Mouse (Mus musculus): ENCODE measurements at regions not wholly inside any gene's neighbourhood (a gene's known extent, or its start where the extent isn't known, plus 50 kb on each side); places are given as distances from the start of the nearest gene placed in this dataset.
"Not testable (repeated sequence)": the region's sequence is repeated elsewhere in the genome, so short reads cannot be mapped to it uniquely, and the experiment has no call there.

GRCm38 (mm10) chr13:102025547-102025946, 257.5 kb upstream of the Pik3r1 start:
- not testable (repeated sequence) for DNase-seq

- no peak for DNase-seq
These were observed 263.4 kb upstream of the Pik3r1 start for GRCm38 (mm10) chr13:102031416-102031815.

GRCm38 (mm10) chr13:102034484-102034883, 266.5 kb upstream of the Pik3r1 start:
- no peak for DNase-seq

- no peak for DNase-seq
These were observed 268.0 kb upstream of the Pik3r1 start for GRCm38 (mm10) chr13:102036001-102036400.

- no peak for DNase-seq
These were observed 269.0 kb upstream of the Pik3r1 start for GRCm38 (mm10) chr13:102036819-102037624.

- DNase-seq = no peak
These were observed 292.2 kb upstream of the Pik3r1 start for GRCm38 (mm10) chr13:102060213-102060612.

GRCm38 (mm10) chr13:102064590-102065273, 296.7 kb upstream of the Pik3r1 start:
- no peak for DNase-seq

- no peak for DNase-seq
These were observed 297.2 kb upstream of the Pik3r1 start for GRCm38 (mm10) chr13:102065274-102065640.

GRCm38 (mm10) chr13:102065796-102066195, 297.8 kb upstream of the Pik3r1 start:
- no peak for DNase-seq

- no peak for DNase-seq
These were observed 302.7 kb upstream of the Pik3r1 start for GRCm38 (mm10) chr13:102070740-102071139.

- no peak for DNase-seq
These were observed 304.3 kb upstream of the Pik3r1 start for GRCm38 (mm10) chr13:102072366-102072765.

- DNase-seq = no peak
These were observed 319.7 kb upstream of the Pik3r1 start for GRCm38 (mm10) chr13:102087766-102088165.

GRCm38 (mm10) chr13:102089551-102089950, 321.5 kb upstream of the Pik3r1 start:
- DNase-seq = no peak

- DNase-seq = no peak
These were observed 326.2 kb upstream of the Pik3r1 start for GRCm38 (mm10) chr13:102094193-102094592.

- DNase-seq = no peak
These were observed 335.1 kb upstream of the Pik3r1 start for GRCm38 (mm10) chr13:102103161-102103560.

- no peak for DNase-seq
These were observed 338.2 kb upstream of the Pik3r1 start for GRCm38 (mm10) chr13:102106188-102106587.

GRCm38 (mm10) chr13:102108204-102108603, 340.2 kb upstream of the Pik3r1 start:
- DNase-seq = no peak

- DNase-seq = no peak
These were observed 340.9 kb upstream of the Pik3r1 start for GRCm38 (mm10) chr13:102108916-102109315.

- DNase-seq = no peak
These were observed 345.9 kb upstream of the Pik3r1 start for GRCm38 (mm10) chr13:102113941-102114340.

GRCm38 (mm10) chr13:102122341-102122740, 354.3 kb upstream of the Pik3r1 start:
- DNase-seq = no peak

GRCm38 (mm10) chr13:102127933-102128430, 360.0 kb upstream of the Pik3r1 start:
- DNase-seq = no peak

- no peak for DNase-seq
These were observed 363.4 kb upstream of the Pik3r1 start for GRCm38 (mm10) chr13:102131459-102131858.

- DNase-seq = no peak
These were observed 364.1 kb upstream of the Pik3r1 start for GRCm38 (mm10) chr13:102132154-102132553.

GRCm38 (mm10) chr13:102132696-102133095, 364.7 kb upstream of the Pik3r1 start:
- DNase-seq = no peak
